Mouse (Mus musculus) thymus, adult 2 months (tissue): ENCODE data around the gene C1qtnf1. TPM values are rescaled to one million over a fixed set of nuclear protein-coding genes. Genes with fewer than 3 reads are reported as not detected.
A peak's percentile ranks its signal among the peaks of the same experiment; 100 is the strongest.

ENCODE experiments used
- DNase-seq: peaks from one replicate; pipeline ENCODE4 v3.0.0; 2021
- H3K27ac ChIP-seq: fragments of 200-500 bp; 2 replicates; pipeline ENCODE4 v1.5.1; 2012; ENCODE audit warnings: low read length, control low read depth; ENCODE audit not compliant: control insufficient read depth, insufficient read depth
- H3K27me3 ChIP-seq: fragments of 200-500 bp; 2 replicates; pipeline ENCODE4 v1.6.1; 2012; ENCODE audit warnings: mild to moderate bottlenecking, low read length, moderate library complexity, mixed read lengths; ENCODE audit not compliant: control insufficient read depth, insufficient read depth
- H3K36me3 ChIP-seq: fragments of 200-500 bp; 2 replicates; pipeline ENCODE4 v1.6.1; 2012; ENCODE audit warnings: mild to moderate bottlenecking, low read length, moderate library complexity; ENCODE audit not compliant: control insufficient read depth, insufficient read depth
- H3K4me1 ChIP-seq: fragments of 200-500 bp; replicated peaks from 2 replicates; pipeline ENCODE4 v1.6.1; 2012; ENCODE audit warnings: low read length; ENCODE audit not compliant: control insufficient read depth, insufficient read depth
- H3K4me3 ChIP-seq: fragments of 200-500 bp; 2 replicates; pipeline ENCODE4 v1.5.1; 2012; ENCODE audit warnings: mild to moderate bottlenecking, low read length, control low read depth, moderate library complexity; ENCODE audit not compliant: control insufficient read depth, insufficient read depth
- CTCF ChIP-seq: fragments of 200-500 bp; IDR thresholded peaks from 2 replicates; pipeline ENCODE4 v1.5.1; 2012; ENCODE audit warnings: mild to moderate bottlenecking, control low read depth, low read length, moderate library complexity, borderline replicate concordance; ENCODE audit not compliant: control insufficient read depth, poor library complexity, insufficient read depth; ENCODE audit errors: extremely low read depth
- POLR2A ChIP-seq: fragments of 200-500 bp; IDR thresholded peaks from 2 replicates; pipeline ENCODE4 v1.6.1; 2012; ENCODE audit warnings: mild to moderate bottlenecking, low read length, control low read depth, moderate library complexity; ENCODE audit not compliant: control insufficient read depth, poor library complexity, insufficient read depth; ENCODE audit errors: extremely low read depth
- WGBS: fragments of 180-500 bp; shearing (Covaris S2); methylation state at CpG from one replicate; pipeline ENCODE4 v1.1.7; 2018; 5-methylcytosine and 5-hydroxymethylcytosine counted together
- polyA plus RNA-seq: library from polyadenylated mRNA; depleted of rRNA; stranded (reverse); fragments of >200 nt; gene quantifications from 2 replicates; pipeline ENCODE4 v1.2.3, GENCODE M21; 2012

The C1qtnf1 gene
- polyA plus RNA-seq, 1 experiment = 10.6 TPM

- Histone ChIP-seq H3K27me3 (no peaks in the 10 kb centered on the region), H3K36me3 (no peaks in the 10 kb centered on the region), H3K27ac (no peak overlapping the region), H3K4me1 (no peaks in the 10 kb centered on the region), H3K4me3 (no peak overlapping the region)
- WGBS = 16% methylated on average over 3 of the region's 3 CpGs
- TF ChIP-seq CTCF (peak; percentile 78; the same call in 1 of the 2 replicates), POLR2A (no peak)
- peak; percentile 73 for DNase-seq
These were observed 17.8 kb downstream of the C1qtnf1 start for GRCm38 (mm10) chr11:118445843-118446242.

- H3K4me1 ChIP-seq = no peaks in the 10 kb centered on the region
- 95% methylated on average over 4 of the region's 4 CpGs for WGBS
- H3K27me3 ChIP-seq = no peaks in the 10 kb centered on the region
- H3K36me3 ChIP-seq = no peaks in the 10 kb centered on the region
- no peak overlapping the region for H3K4me3 ChIP-seq
- DNase-seq = no peak
- no peak overlapping the region for H3K27ac ChIP-seq
- TF ChIP-seq POLR2A (no peak), CTCF (no peak)
These were observed 19.3 kb downstream of the C1qtnf1 start for GRCm38 (mm10) chr11:118447346-118447745.

GRCm38 (mm10) chr11:118448385-118448784 is 20.4 kb downstream of the C1qtnf1 start:
- Histone ChIP-seq H3K4me1 (no peaks in the 10 kb centered on the region), H3K27ac (no peak overlapping the region), H3K27me3 (no peaks in the 10 kb centered on the region), H3K4me3 (no peak overlapping the region), H3K36me3 (no peaks in the 10 kb centered on the region)
- TF ChIP-seq POLR2A (no peak), CTCF (no peak)
- DNase-seq = no peak
- 93% methylated on average over 8 of the region's 8 CpGs for WGBS

- WGBS = 91% methylated on average over 6 of the region's 6 CpGs
- Histone ChIP-seq H3K27me3 (no peaks in the 10 kb centered on the region), H3K4me3 (no peak overlapping the region), H3K4me1 (no peaks in the 10 kb centered on the region; the same call in 1 of the 2 replicates), H3K27ac (no peak overlapping the region), H3K36me3 (no peaks in the 10 kb centered on the region)
- DNase-seq = no peak
- no peak for TF ChIP-seq POLR2A
- TF ChIP-seq CTCF = no peak
These were observed 23.2 kb downstream of the C1qtnf1 start for GRCm38 (mm10) chr11:118451211-118451610.

GRCm38 (mm10) chr11:118452955-118453354 is 25.0 kb downstream of the C1qtnf1 start:
- H3K27ac ChIP-seq = no peak overlapping the region
- no peaks in the 10 kb centered on the region for H3K36me3 ChIP-seq
- H3K4me1 ChIP-seq = peaks cover 15% of the 10 kb centered on the region
- no peak for TF ChIP-seq CTCF
- no peak for TF ChIP-seq POLR2A
- no peak overlapping the region for H3K4me3 ChIP-seq
- WGBS = 84% methylated on average over 2 of the region's 2 CpGs
- no peaks in the 10 kb centered on the region for H3K27me3 ChIP-seq
- no peak for DNase-seq

- no peak overlapping the region for H3K4me3 ChIP-seq
- H3K4me1 ChIP-seq = peaks cover 22% of the 10 kb centered on the region
- no peaks in the 10 kb centered on the region for H3K27me3 ChIP-seq
- H3K27ac ChIP-seq = no peak overlapping the region
- WGBS = 97% methylated on average over 11 of the region's 11 CpGs
- DNase-seq = no peak
- H3K36me3 ChIP-seq = no peaks in the 10 kb centered on the region
- TF ChIP-seq CTCF = no peak
- TF ChIP-seq POLR2A = no peak
These were observed 26.1 kb downstream of the C1qtnf1 start for GRCm38 (mm10) chr11:118453886-118454671.
